Mouse (Mus musculus): ENCODE data around the gene Nhp2.
"Not testable (repeated sequence)": the region's sequence is repeated elsewhere in the genome, so short reads cannot be mapped to it uniquely, and the experiment has no call there.

Gene Nhp2

GRCm38 (mm10) chr11:51606447-51607095, 13.0 kb upstream of the Nhp2 start, which contains the start of gene Hnrnpab:
Hnrnpab (minus strand) TSS chr11:51606847.
- DNase-seq, result peak; percentile 98

- DNase-seq, result no peak
Observed at GRCm38 (mm10) chr11:51607096-51607738, 12.3 kb upstream of the Nhp2 start.

GRCm38 (mm10) chr11:51609266-51609909, 10.1 kb upstream of the Nhp2 start:
- no peak for DNase-seq

DNA sequence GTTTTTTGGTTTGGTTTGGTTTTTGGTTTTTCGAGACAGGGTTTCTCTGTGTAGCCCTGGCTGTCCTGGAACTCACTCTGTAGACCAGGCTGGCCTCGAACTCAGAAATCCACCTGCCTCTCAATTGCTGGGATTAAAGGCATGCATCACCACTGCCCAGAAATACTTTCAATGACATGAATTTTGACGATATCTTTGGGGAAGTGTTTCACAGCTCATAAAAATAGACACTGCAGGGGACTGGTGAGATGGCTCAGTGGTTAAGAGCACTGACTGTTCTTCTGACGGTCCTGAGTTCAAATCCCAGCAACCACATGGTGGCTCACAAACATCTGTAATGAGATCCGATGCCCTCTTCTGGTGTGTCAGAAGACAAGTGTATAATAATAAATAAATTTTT, 9.6 kb upstream of the Nhp2 start:
- not testable (repeated sequence) for DNase-seq

DNA sequence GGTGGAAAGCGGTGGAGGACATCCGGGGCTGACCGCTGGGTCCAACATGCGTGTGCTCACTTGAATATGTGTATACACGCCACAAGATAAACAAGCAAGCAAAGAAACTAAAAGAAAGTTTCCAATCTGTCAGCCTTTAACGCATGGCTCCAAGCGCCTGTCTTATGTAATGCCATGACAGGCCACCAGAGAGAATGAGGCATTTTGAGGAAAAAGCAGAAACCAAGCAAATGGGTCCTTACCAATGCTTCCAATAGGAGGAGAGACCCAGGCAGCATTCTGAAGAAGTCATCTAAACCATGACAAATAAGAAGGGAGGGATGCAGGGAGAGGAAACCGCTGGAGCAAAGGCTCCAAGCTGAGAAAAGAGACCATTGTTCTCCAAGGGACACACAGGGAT, 5.3 kb upstream of the Nhp2 start:
- DNase-seq, result no peak

- no peak for DNase-seq
Observed at GRCm38 (mm10) chr11:51615129-51615528, 4.4 kb upstream of the Nhp2 start.

GRCm38 (mm10) chr11:51615601-51616000, 3.9 kb upstream of the Nhp2 start:
- DNase-seq, result peak; percentile 79

DNA sequence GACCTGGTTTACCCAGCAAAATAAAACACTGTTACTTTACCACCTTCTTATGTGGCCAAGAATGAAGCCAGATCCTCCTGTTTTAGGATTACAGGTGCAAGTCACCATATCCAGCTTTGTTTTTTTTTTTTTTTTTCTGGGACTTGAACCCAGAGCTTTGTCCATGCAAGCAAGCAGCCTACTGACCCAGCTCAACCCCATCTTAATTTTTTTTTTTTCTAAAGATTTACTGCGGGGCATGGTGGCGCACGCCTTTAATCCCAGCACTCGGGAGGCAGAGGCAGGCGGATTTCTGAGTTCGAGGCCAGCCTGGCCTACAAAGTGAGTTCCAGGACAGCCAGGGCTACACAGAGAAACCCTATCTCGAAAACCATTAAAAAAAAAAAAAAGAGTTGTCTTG, 3.4 kb upstream of the Nhp2 start:
- not testable (repeated sequence) for DNase-seq

DNA sequence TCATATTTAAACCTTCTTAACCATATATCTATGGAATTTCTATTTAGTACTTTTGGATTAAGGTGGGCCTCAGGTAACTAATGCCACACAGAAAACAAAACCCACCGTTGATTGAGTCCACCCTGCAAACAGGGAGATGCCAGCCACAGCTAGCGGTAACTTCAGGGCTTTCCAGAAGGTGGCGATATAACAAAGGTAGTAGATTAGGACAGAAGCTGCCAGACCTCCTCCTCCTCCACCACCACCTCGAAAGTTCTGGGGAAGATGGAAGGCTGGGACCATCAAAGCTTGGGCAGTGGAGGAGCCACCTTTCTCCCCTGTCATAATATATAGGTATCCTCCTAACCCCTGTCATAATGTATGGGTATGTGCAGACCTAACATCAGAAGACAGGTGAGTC, 1.8 kb upstream of the Nhp2 start:
- DNase-seq, result peak; percentile 69

GRCm38 (mm10) chr11:51618894-51619408, 584 bp upstream of the Nhp2 start:
- DNase-seq, result no peak

DNA sequence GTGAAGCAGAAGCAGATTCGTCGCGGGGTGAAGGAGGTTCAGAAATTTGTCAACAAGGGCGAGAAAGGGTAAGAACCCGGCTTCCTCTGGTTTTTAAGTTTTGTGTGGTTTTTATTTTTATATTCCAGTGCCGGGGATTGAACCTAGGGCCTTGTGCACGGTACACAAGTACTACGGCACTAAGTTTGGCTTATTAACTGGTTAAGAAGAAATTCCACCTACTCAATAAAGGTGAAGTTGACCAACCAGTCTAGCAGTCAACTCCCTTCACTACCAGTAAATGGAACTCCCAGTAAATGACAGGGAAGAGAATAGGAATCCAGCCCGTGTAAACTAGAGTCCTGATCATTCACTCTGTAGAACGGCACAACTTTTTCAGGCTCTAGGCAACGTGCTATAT, 549 bp downstream of the Nhp2 start:
- no peak for DNase-seq

GRCm38 (mm10) chr11:51621776-51622175, 2.2 kb downstream of the Nhp2 start:
- peak; percentile 52 for DNase-seq

DNA sequence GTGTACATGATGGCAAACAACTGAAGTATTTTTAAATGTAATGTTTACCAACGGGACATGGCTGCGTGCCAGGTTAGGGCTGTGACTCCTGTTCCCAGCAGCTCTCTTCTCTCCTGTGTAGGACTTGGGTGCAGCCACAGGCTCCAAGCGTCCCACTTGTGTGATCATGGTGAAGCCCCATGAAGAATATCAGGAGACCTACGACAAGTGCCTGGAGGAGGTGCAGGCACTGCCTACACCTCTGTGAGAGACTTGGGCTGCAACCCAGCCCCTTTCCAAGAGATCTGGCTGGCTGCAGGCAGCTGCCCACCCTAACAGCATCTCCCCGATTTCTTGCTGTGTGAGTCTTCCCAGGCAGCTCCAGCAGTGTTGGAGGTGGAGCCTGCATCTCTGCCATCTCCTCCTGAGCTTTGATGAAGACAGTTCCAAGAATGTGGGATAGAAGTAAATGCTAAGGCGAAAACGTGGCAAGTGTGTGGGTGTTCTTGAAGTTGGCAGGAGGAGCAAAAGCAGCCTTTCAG, 3.5 kb downstream of the Nhp2 start:
- DNase-seq, result no peak

DNA sequence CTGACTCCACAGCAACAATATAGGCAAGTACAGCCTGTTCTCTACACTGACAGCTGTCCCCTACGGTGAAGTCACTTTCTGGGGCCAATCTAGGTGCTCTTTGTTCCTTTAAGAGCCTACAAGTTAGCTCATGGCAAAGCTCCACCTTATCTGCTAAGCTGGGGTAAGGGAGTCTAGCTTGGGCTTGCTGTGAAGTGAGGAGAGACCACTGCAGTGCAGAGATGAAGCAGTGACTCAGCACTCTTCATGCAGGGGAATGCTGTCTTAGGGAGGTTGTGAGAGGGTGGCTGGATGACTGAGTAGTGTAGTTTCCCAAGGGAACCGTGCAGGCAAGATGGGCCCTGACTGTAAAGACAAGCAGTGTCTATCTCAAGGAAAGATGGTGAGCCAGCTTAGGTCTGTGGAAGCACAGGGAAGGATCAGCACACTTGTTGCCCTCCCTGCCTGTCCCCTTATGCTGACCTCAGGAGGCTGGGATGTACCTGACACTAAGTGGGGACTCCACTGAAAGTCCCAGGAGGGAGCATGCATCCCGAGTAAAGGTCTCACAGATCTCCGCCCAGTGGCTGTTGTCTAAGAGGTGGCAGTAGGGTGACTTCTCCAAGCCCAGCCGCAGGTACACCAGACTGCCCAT, 5.8 kb downstream of the Nhp2 start:
- DNase-seq, result no peak

GRCm38 (mm10) chr11:51627425-51627824, 7.9 kb downstream of the Nhp2 start:
- DNase-seq, result no peak

GRCm38 (mm10) chr11:51627907-51628306, 8.4 kb downstream of the Nhp2 start:
- no peak for DNase-seq

DNA sequence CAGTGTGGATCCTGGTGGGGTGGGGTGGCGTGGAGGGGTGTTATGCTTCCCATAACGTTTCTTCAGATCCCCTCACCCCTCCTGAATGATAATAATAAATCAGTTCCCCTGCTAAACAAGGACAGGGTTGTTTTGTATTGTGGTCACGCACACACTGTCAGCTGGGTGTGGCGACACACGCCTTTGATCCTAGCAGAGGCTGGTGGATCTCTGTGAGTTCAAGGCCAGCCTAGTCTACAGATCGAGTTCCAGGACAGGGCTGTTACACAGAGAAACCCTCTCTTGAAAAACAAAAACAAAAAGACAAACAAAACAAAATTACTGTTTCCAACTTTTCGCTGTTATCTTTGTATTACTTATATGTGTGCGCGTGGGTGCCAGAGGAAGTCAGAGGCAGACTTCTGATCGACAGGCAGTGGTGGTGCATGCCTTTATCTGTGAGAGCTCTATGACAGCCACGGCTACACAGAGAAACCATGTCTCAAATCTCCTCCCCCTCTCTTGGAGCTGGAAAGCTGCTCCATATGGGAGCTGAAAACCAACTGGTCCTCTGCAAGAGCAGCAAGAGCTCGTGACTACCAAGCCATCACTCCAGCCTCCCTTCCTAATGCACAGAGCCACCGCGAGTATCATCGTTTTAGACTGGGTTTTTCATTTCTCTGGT, 10.2 kb downstream of the Nhp2 start:
- no peak for DNase-seq

GRCm38 (mm10) chr11:51632130-51632753, 12.7 kb downstream of the Nhp2 start:
- DNase-seq, result no peak

- not testable (repeated sequence) for DNase-seq
Observed at GRCm38 (mm10) chr11:51633200-51633599, 13.7 kb downstream of the Nhp2 start.

DNA sequence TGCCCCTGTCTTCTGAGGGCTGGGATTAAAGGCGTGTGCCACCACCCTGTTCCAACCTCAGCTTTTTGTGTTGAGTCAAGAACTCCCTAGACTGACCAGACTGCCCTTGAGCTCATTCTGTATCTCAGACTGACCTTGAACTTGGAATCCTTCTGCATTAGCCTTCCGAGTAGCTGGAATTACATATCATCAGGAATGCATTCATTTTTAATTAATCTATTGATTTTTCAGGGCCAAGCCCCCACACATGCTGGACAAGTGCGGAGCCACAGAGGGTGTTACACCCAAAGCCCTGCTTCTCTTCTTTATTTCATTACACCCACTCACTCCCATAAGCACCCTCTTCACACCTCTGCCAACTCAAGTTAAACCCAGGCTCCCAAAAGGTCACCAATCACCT, 14.2 kb downstream of the Nhp2 start:
- no peak for DNase-seq

DNA sequence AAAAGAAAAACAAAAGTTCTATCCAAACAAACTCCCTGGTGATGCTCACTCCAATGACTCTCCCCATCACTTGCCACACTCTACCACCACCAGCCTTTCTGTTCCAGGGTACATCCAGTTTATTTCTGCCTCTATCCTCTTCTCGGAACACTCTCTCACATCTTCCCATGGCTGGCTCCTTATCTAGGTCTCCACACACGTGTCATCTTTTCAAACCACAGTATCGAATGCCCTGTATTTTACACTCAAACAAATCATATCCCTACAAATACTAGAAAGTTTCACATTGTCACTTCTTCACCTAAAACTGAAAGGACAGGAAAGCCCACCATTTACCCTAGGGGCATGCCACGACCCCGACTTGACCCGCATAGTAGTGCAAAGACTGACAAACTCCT, 15.6 kb downstream of the Nhp2 start:
- DNase-seq, result no peak

Data from kidney, adult 11 months (tissue).